Mouse (Mus musculus) small intestine, adult 2 months (tissue): Measurements from ENCODE around the gene Wsb2.

Experiments
- CTCF ChIP-seq: fragments of 200-500 bp; IDR thresholded peaks from 2 replicates; pipeline ENCODE4 v1.5.1; 2012; ENCODE audit warnings: low read depth, mild to moderate bottlenecking, control low read depth, inconsistent platforms, low read length, moderate library complexity, mixed read lengths; ENCODE audit not compliant: insufficient replicate concordance, insufficient read length; ENCODE audit errors: extremely low read depth
- POLR2A ChIP-seq: fragments of 200-500 bp; IDR thresholded peaks from 2 replicates; pipeline ENCODE4 v1.6.1; 2012; ENCODE audit warnings: low read depth, mild to moderate bottlenecking, control low read depth, inconsistent platforms, low read length, moderate library complexity

DNA sequence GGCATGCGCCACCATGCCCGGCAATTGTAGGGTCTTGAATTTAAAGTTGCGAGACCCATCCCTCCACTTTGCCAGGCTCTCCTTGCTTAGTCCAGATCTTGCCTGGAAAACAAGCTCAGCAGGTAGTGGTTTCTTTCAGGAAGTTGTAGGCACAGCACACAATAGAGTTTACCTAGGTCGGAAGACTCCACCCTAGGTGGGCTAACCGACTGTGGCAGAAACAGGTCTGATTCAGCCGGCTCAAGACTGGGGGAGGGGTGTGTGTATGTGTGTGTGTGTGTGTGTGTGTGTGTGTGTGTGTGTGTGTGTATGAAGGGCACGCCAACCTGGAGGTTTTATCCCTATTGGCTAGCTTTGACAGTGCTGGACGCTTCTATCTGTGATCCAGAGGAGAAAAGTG, 46.5 kb downstream of the Wsb2 start:
- TF ChIP-seq POLR2A (no peak), CTCF (no peak)
